Mouse (Mus musculus) CH12F3 (cell line): ENCODE data around the gene Vmn1r38.
"Not testable (repeated sequence)": the region's sequence is repeated elsewhere in the genome, so short reads cannot be mapped to it uniquely, and the experiment has no call there.

Experiments
- in situ Hi-C: fragments of 300-500 bp; cut with MboI; formaldehyde crosslinking; loops from 2 replicates; pipeline ENCODE4 v1.14.3; 2020; ENCODE audit warnings: low sequenced_read_pairs

The Vmn1r38 gene

DNA sequence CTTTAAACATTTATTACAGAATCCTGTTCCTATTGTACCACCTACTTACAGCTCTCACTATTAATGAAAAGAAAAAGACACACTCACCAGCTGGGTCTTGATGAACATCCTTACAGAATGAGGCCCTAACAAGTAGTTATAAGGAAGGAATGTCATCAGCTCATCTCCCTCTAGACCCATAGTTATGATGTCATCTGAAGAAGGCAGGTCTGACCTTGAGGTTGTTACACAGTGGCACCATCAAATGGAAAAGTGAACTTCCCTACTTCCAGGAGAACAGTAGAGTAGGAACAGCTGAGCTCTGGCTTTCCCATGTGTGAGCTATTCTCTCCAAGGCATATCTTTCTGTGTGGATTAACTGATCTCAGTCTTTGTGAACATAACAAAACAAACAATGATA, at the start of gene Vmn1r38:
Gene Vmn1r38 (minus strand): TSS at position 101 of the 400 bp plus-strand sequence.
- in situ Hi-C loops, result not testable (repeated sequence)

DNA sequence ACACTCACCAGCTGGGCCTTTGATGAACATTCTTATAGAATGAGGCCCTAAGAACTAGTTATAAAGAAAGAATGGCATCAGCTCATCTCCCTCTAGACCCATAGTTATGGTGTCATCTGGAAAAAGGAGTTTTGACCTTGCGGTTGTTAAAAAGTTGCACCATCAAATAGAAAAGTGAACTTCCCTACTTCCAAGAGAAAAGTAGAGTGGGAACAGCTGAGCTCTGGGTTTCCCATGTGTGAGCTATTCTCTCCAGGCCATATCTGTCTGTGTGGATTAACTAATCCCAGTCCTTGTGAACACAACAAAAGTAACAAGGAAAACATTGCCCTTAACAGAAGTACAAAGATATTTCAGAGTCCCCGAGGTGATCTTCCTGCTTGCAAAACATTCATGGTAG, 28.1 kb upstream of the Vmn1r38 start, which contains the start of gene Vmn1r39:
Gene Vmn1r39 (minus strand): TSS at position 101 of the 400 bp plus-strand sequence.
- in situ Hi-C loops, result no loop called here

DNA sequence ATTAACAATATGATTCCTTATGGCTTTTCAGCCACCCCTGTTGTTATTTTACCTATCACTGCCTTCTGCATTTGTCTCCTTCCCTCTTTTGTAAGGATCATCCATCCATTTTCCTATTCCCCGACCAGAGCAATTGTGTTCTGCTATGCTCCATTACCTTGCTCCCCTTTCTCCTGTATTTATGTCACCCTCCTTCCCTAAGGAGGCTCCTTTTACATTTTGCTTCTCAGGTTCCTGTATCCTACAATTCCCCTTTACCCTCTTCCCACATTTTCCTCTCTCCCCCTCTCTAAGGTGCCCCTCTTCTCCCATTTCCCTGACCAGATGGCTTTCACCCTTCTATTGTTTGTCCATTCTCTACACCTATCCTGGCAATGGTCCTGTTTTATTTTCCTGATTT, 23.9 kb upstream of the Vmn1r38 start:
- in situ Hi-C loops, result no loop called here

DNA sequence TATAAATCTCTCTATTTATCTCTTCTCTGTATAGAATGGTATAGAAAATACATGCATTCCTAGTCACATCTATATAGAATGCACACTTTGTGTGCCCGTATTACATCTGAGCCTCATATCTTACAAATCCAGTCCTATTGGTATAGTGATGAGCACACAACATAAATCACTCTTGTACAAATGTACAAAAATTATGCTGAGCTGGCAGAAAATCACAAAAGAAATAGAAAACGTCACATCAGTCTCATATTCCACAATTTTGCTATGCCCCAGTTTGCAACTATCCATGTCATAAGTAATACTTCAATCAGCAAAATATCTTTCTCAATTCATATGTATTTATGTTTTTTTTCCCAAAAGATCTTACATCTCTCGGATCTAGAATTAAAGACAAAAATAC, 23.3 kb upstream of the Vmn1r38 start:
- in situ Hi-C loops, result no loop called here

DNA sequence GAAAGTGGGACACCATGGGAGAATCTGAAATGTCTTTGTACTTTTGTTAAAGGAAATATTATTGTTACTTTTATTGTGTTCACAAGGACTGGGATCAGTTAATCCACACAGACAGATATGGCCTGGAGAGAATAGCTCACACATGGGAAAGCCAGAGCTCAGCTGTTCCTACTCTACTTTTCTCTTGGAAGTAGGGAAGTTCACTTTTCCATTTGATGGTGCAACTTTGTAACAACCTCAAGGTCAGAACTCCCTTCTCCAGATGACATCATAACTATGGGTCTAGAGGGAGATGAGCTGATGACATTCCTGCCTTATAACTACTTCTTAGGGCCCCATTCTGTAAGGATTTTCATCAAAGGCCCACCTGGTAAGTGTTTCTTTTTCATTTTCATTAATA, 53.3 kb downstream of the Vmn1r38 start, which contains the start of gene Vmn1r37:
Gene Vmn1r37 (plus strand): TSS at position 301 of the 400 bp plus-strand sequence.
- in situ Hi-C loops, result not testable (repeated sequence)
